Mouse (Mus musculus) liver, embryonic 14.5 days (tissue): ENCODE results near the gene Zfp704. TPM values are rescaled to one million over a fixed set of nuclear protein-coding genes. Genes with fewer than 3 reads are reported as not detected.

Experiments
- ATAC-seq: fragments of 200-750 bp; cut with Nextera tagmentation; 2 replicates; pipeline ENCODE4 v1.8.0; 2017; ENCODE audit warnings: moderate number of reproducible peaks, mild to moderate bottlenecking, moderate library complexity; ENCODE audit not compliant: insufficient read depth
- DNase-seq, 3 experiments: peaks; one replicate each; pipeline ENCODE4 v3.0.0-alpha.2; 2012 to 2013; ENCODE audit warnings: low read depth in 3 of 3, low spot score in 3 of 3
- H3K27ac ChIP-seq: fragments of 300-500 bp; sonication (generic); 2 replicates; pipeline ENCODE4 v1.5.1; 2014; ENCODE audit warnings: moderate library complexity, mild to moderate bottlenecking, control low read depth, inconsistent platforms
- H3K27me3 ChIP-seq: fragments of 300-500 bp; sonication (generic); 2 replicates; pipeline ENCODE4 v1.6.1; 2014; ENCODE audit warnings: mild to moderate bottlenecking, low read length, moderate library complexity; ENCODE audit not compliant: control insufficient read depth, insufficient read depth
- H3K36me3 ChIP-seq: fragments of 300-500 bp; sonication (generic); replicated peaks from 2 replicates; pipeline ENCODE4 v1.6.1; 2014; ENCODE audit warnings: low read depth; ENCODE audit not compliant: control insufficient read depth, insufficient read depth
- H3K4me1 ChIP-seq, 2 experiments: fragments of 200-500 bp in 1 of 2; fragments of 300-500 bp in 1 of 2; sonication (generic) in 1 of 2; replicated peaks; 2 replicates each; pipeline ENCODE4 v1.6.1; 2012 to 2014; ENCODE audit warnings: antibody characterized with exemption in 1 of 2, inconsistent platforms in 1 of 2, low read length in 1 of 2; ENCODE audit not compliant: control insufficient read depth in 2 of 2, insufficient read depth in 2 of 2
- H3K4me2 ChIP-seq: fragments of 300-500 bp; sonication (generic); 2 replicates; pipeline ENCODE4 v1.6.1; 2014; ENCODE audit warnings: low read depth, mild to moderate bottlenecking, control low read depth, moderate library complexity
- H3K4me3 ChIP-seq, 2 experiments: fragments of 200-500 bp in 1 of 2; fragments of 300-500 bp in 1 of 2; sonication (generic) in 1 of 2; 2 replicates each; pipeline ENCODE4 v1.5.1; 2012 to 2014; ENCODE audit warnings: low read depth in 2 of 2, low read length in 2 of 2, mild to moderate bottlenecking in 2 of 2, control low read depth in 1 of 2, inconsistent platforms in 1 of 2, moderate library complexity in 1 of 2; ENCODE audit not compliant: insufficient read depth in 1 of 2
- H3K9ac ChIP-seq: fragments of 300-500 bp; sonication (generic); replicated peaks from 2 replicates; pipeline ENCODE4 v1.6.1; 2014; ENCODE audit warnings: mild to moderate bottlenecking, control low read depth, moderate library complexity
- H3K9me3 ChIP-seq: fragments of 300-500 bp; sonication (generic); 2 replicates; pipeline ENCODE4 v1.6.1; 2016; ENCODE audit warnings: low read length, mixed read lengths; ENCODE audit not compliant: control insufficient read depth
- CTCF ChIP-seq: IDR thresholded peaks from 2 replicates; pipeline ENCODE4 v1.5.1; 2016; ENCODE audit warnings: antibody characterized with exemption, low read depth, control low read depth
- EP300 ChIP-seq: IDR thresholded peaks from 2 replicates; pipeline ENCODE4 v1.6.1; 2016; ENCODE audit warnings: antibody characterized with exemption, low read depth
- WGBS: fragments of 180-500 bp; shearing (Covaris S2); extraction: QIAGEN DNeasy Blood & Tissue Kit; methylation state at CpG from one replicate; pipeline ENCODE4 v1.1.7; 2014; ENCODE audit not compliant: insufficient replicate concordance; 5-methylcytosine and 5-hydroxymethylcytosine counted together
- polyA plus RNA-seq, 2 experiments: library from polyadenylated mRNA; depleted of rRNA in 1 of 2; stranded (reverse) in 1 of 2; unstranded in 1 of 2; fragments of >200 nt; fragmentation: Nextera tagmentation in 1 of 2; extraction: Ambion mirVana in 1 of 2; gene quantifications; 2 replicates each; pipeline versions ENCODE4 v1.2.1 to v1.2.3; 2012 to 2014

The Zfp704 gene
- polyA plus RNA-seq, 2 experiments, result 0.94 to 1.1 TPM

- H3K27me3 ChIP-seq, result no peaks in the 10 kb centered on the region
- no peak overlapping the region for H3K4me2 ChIP-seq
- no peaks in the 10 kb centered on the region for H3K36me3 ChIP-seq
- TF ChIP-seq EP300, result no peak
- TF ChIP-seq CTCF, result no peak
- no peak overlapping the region for H3K27ac ChIP-seq
- 26% methylated on average over 5 of the region's 5 CpGs for WGBS
- H3K9me3 ChIP-seq, result no peaks in the 10 kb centered on the region
- DNase-seq (no peak), ATAC-seq (no peak)
- peaks cover 7 to 27% of the 10 kb centered on the region in 2 experiments for H3K4me1 ChIP-seq
- no peak overlapping the region for H3K4me3 ChIP-seq
- no peak overlapping the region for H3K9ac ChIP-seq
Observed at GRCm38 (mm10) chr3:9549815-9550214, 60.1 kb downstream of the Zfp704 start.

GRCm38 (mm10) chr3:9548188-9548587 lies 61.7 kb downstream of the Zfp704 start:
- Histone ChIP-seq H3K9me3 (no peaks in the 10 kb centered on the region), H3K36me3 (no peaks in the 10 kb centered on the region), H3K4me2 (no peak overlapping the region), H3K9ac (no peak overlapping the region), H3K4me1 (peaks cover 7 to 27% of the 10 kb centered on the region in 2 experiments), H3K27me3 (no peaks in the 10 kb centered on the region), H3K27ac (no peak overlapping the region), H3K4me3 (no peak overlapping the region)
- DNase-seq (no peak), ATAC-seq (no peak)
- TF ChIP-seq CTCF (no peak), EP300 (no peak)
- 55% methylated on average over 10 of the region's 10 CpGs for WGBS

DNA sequence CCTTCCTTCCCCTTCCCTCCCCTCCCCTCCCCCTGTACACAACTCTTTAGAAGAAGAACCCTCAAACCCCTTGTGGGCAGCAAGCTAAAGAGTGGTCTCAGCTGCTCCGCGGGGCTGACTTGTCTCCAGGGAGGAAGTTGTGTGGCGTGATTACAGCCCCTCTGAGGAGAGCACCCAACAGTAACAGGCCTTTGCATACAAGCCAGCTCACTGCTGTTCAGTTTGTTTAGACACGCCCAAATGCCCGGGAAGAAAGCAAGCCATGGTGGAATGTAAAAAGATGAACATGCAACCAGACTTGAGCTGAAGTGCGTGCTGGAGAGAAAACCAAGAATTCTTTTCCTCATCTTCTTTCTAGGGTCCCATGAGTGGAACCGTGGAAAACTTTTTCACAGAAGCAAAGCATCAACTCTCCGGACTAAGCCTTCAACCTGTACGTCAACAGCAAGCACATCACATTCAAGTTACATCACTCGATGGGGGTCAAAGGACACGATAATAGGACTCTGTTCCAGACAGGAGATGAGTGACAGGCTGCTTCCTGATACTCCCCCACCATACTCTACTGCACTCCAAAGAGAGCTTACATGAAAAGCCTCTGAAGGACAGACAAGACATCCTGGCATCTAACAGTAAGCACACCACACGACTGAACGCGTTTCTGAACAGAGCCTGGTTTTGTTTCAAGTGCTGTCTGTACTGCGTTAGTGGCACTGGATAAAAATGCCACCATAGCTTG lies 62.8 kb downstream of the Zfp704 start:
- ATAC-seq (peak; percentile 44; the same call in 1 of the 2 replicates), DNase-seq (no peak)
- Histone ChIP-seq H3K4me2 (peak overlapping the region; percentile 43), H3K27ac (no peak overlapping the region), H3K4me1 (peaks cover 7 to 24% of the 10 kb centered on the region in 2 experiments), H3K4me3 (no peak overlapping the region), H3K9ac (no peak overlapping the region; the same call in 1 of the 2 replicates), H3K36me3 (no peaks in the 10 kb centered on the region), H3K9me3 (no peaks in the 10 kb centered on the region), H3K27me3 (no peaks in the 10 kb centered on the region)
- WGBS, result 19% methylated on average over 15 of the region's 15 CpGs
- TF ChIP-seq EP300 (no peak), CTCF (no peak)

DNA sequence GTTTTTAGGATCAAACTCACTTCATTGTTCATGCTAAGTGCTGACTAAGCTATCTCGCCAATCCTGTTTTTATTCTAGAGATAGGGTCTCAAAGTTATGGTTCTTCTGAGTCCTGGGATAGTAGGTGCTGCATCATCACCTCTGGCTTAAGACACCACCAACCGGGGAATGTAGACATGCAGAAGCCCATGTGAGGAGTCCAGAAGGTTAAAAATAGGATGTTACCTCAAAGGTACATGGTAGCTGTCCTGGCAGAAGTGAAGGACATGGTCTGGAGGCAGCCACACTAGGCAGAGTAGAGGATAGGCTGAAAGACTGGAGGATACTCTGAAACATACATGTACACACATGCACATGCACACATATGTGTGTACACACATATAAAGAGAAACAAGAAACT lies 65.5 kb downstream of the Zfp704 start:
- peaks cover 7 to 16% of the 10 kb centered on the region in 2 experiments for H3K4me1 ChIP-seq
- H3K9me3 ChIP-seq, result no peaks in the 10 kb centered on the region
- H3K36me3 ChIP-seq, result no peaks in the 10 kb centered on the region
- no peak overlapping the region for H3K4me2 ChIP-seq
- TF ChIP-seq CTCF, result no peak
- no peak for TF ChIP-seq EP300
- no peak overlapping the region for H3K4me3 ChIP-seq
- no peak overlapping the region for H3K9ac ChIP-seq
- no peak for ATAC-seq
- DNase-seq, result no peak
- H3K27me3 ChIP-seq, result no peaks in the 10 kb centered on the region
- WGBS, result 68% methylated on average over 2 of the region's 2 CpGs
- H3K27ac ChIP-seq, result no peak overlapping the region

GRCm38 (mm10) chr3:9543916-9544315 lies 66.0 kb downstream of the Zfp704 start:
- no peak overlapping the region for H3K4me3 ChIP-seq
- ATAC-seq (no peak), DNase-seq (no peak)
- TF ChIP-seq CTCF (no peak), EP300 (no peak)
- H3K4me2 ChIP-seq, result no peak overlapping the region
- H3K9ac ChIP-seq, result no peak overlapping the region
- H3K27me3 ChIP-seq, result no peaks in the 10 kb centered on the region
- peaks cover 7 to 16% of the 10 kb centered on the region in 2 experiments for H3K4me1 ChIP-seq
- H3K36me3 ChIP-seq, result no peaks in the 10 kb centered on the region
- no peaks in the 10 kb centered on the region for H3K9me3 ChIP-seq
- H3K27ac ChIP-seq, result no peak overlapping the region
- WGBS, result 56% methylated on average over 5 of the region's 5 CpGs
